Mouse (Mus musculus) heart, postnatal 25 days (tissue): ENCODE measurements around the gene Vmn1r47. TPM values are rescaled to one million over a fixed set of nuclear protein-coding genes. Genes with fewer than 3 reads are reported as not detected.
"Not testable (repeated sequence)": the region's sequence is repeated elsewhere in the genome, so short reads cannot be mapped to it uniquely, and the experiment has no call there.

ENCODE experiments used
- DNase-seq: peaks from one replicate; pipeline ENCODE4 v3.0.0; 2022; ENCODE audit warnings: low spot score
- intact Hi-C: fragments of 180-260 bp; cut with DNase I; formaldehyde crosslinking; loops from one replicate; pipeline ENCODE4 v1.15.1; 2025
- total RNA-seq, 2 experiments: library from RNA; stranded (reverse); gene quantifications; 2 replicates each; pipeline ENCODE4 v1.2.3; 2021

Gene Vmn1r47
- not detected for total RNA-seq

DNA sequence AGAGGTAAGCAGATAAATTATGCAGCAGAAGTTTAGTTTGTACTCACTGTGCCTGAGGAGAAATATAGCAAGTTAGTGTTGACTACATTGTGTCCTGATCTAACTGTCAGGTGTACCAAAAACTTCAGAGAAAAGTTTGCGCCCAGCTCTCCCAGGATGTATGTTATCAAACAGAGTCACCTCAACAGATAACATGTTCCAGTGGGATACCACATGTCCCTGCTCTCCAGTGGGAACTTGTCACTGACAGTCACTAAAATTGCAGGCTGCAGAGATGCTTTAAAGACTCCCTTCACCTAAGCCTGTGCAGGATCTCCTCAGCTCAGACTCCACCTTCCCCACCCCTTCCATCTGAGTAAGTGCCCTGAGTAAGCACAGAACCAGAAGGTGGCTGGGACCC lies at the start of gene Vmn1r47:
Gene Vmn1r47, plus strand, starts transcription at position 301 of the 400 bp plus-strand sequence.
- intact Hi-C loops, DNase-seq: not testable (repeated sequence)

DNA sequence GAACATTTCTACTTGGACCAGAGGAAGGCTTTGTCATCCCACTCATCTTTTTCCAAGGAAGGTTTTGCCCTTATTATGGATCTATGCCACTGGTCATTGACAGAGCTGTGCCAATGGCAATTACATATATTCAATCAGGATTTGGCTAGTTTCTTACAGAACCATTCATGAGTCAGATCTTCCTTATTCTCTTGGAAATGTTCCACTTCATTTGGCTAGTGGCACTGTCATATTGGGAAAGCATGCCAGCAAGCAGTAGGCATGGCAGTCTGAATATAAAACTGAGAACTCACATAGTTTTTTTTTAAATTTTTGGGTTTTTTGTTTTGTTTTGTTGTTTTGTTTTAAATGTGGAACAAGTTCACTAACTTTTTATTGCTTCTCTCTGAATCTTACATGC lies 49.6 kb upstream of the Vmn1r47 start:
- intact Hi-C loops = no loop called here
- no peak for DNase-seq

DNA sequence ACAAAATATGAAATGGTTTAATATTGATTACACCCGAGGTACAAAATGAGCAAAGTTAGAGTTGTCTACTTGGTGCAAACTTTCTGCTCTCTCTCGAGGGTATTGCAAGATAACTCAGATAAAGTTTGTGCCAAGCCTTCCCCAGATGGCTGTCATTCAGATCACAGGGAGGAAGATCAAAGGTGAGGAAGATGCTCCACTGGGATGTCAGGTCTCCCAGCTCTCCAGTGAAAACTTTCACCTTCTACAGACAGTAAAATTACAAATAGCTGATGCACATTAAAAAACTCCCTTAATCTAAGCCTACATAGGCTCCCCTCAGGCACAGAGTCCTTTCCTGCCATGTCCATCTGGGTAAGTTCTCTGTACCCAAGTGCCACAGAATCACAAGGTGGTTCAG lies 46.9 kb upstream of the Vmn1r47 start, which contains the start of gene Vmn1r46:
Gene Vmn1r46, plus strand, starts transcription at position 301 of the 400 bp plus-strand sequence.
- DNase-seq = no peak
- intact Hi-C loops = no loop called here

DNA sequence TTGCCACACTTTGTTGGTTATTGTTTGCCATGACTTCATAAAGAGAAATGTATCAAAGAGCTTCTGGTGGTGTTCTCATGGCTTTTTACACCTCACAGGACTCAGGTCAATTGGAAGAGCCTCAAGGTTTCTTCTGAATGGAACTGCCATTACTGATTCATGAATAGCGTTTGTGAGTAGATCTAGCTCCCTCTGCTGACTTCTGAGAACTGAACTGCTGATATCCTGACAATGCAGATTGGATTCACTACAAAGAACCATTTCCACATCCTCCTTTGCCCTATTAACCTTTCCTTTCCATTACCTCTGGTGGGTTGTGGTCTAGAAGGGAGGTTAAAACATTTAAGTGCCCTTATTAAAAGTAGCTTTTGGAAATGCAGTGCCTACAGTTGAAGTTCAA lies 30.0 kb upstream of the Vmn1r47 start:
- intact Hi-C loops = loop anchor here (10.0 kb wide), 1 partner anchor 301 kb away; no protein-coding TSS in a partner anchor
- no peak for DNase-seq

DNA sequence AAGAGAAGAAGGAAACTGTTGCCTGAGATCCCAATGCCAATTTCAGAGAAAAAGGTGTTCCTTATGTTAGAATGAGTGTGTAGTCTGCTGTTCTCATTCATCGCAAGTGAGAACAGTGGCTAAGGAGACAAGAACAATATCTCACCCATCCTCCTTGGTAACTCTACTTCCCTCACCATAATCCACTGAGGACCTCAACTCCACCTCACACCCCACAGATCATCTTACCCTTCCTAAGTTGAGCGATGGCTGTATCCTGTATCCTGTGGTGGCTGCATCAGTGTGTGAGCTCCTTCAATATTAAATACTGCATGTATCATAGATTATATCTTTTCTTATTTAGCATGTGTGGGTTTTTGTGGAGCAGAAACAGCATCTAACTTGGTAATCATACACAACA lies 20.8 kb downstream of the Vmn1r47 start, which contains the start of gene Vmn1r48:
Gene Vmn1r48, minus strand, starts transcription at position 101 of the 400 bp plus-strand sequence.
- intact Hi-C loops, DNase-seq: not testable (repeated sequence)

Other genes with a start within 250 kb of the Vmn1r47 start
- under 1 TPM in 1 of 2 experiments, not detected in 1; 0.08 TPM for gene Vmn1r42, start 139.7 kb upstream of the Vmn1r47 start, total RNA-seq
- gene Vmn1r43, start 139.7 kb upstream of the Vmn1r47 start, total RNA-seq = not detected
- gene Vmn1r44, start 132.5 kb upstream of the Vmn1r47 start, total RNA-seq = not detected
- gene Vmn1r45, start 75.5 kb upstream of the Vmn1r47 start, total RNA-seq = not detected
- not detected for gene Vmn1r46, start 46.8 kb upstream of the Vmn1r47 start, total RNA-seq
- gene Vmn1r48, start 20.7 kb downstream of the Vmn1r47 start, total RNA-seq = not detected
- gene Vmn1r49, start 62.4 kb downstream of the Vmn1r47 start, total RNA-seq = not detected
- not detected for gene Vmn1r50, start 85.3 kb downstream of the Vmn1r47 start, total RNA-seq
- not detected for gene Vmn1r51, start 106.4 kb downstream of the Vmn1r47 start, total RNA-seq
- gene Vmn1r52, start 158.7 kb downstream of the Vmn1r47 start, total RNA-seq = not detected
- gene V1ra8, start 186.6 kb downstream of the Vmn1r47 start, total RNA-seq = not detected
- gene Vmn1r53, start 208.3 kb downstream of the Vmn1r47 start, total RNA-seq = not detected
- not detected for gene Vmn1r54, start 230.2 kb downstream of the Vmn1r47 start, total RNA-seq